Mouse (Mus musculus) embryonic fibroblast, embryonic 13.5 days (primary cell): ENCODE measurements around the gene Rhobtb3.

Source experiments
- CTCF ChIP-seq: IDR thresholded peaks from 2 replicates; pipeline ENCODE4 v1.5.1; 2011; ENCODE audit warnings: mild to moderate bottlenecking, control low read depth, low read length, moderate library complexity, borderline replicate concordance; ENCODE audit not compliant: insufficient read depth
- POLR2A ChIP-seq: IDR thresholded peaks from 2 replicates; pipeline ENCODE4 v1.6.1; 2011; ENCODE audit warnings: low read depth, mild to moderate bottlenecking, control low read depth, low read length, moderate library complexity

DNA sequence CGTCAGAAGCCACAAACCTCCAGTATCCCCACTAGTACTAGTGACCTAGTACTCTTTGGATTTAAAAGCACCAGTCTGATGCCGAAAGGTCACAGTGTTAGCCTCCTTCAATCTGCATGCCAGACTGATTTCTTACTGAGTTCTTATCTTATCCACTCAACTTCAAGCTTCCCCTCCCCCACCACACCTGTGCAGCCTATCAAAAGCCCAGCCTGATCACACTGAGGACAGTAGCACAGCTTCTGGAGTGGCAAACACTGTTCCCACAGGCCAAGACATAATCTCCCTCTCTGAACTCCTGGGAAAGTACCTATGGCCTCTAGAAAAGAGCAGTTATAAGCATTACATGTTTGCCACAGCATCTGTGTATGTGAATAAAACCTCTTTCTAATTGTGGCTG, 35.5 kb downstream of the Rhobtb3 start:
- TF ChIP-seq POLR2A (no peak), CTCF (no peak)
